Mouse (Mus musculus) Patski (cell line): ENCODE results near the gene Ifnb1. TPM values are rescaled to one million over a fixed set of nuclear protein-coding genes. Genes with fewer than 3 reads are reported as not detected.

Experiments
- ATAC-seq: fragments of 100-300 bp; one replicate; pipeline ENCODE4 v1.8.0; 2021
- CTCF ChIA-PET: fragments of 350-600 bp; sonication (Branson Sonifier 250); formaldehyde crosslinking; loops from one replicate; lab custom pipeline; 2022; ENCODE audit warnings: inconsistent platforms; lab: Charles Lee
- POLR2A ChIA-PET: fragments of 350-600 bp; sonication (Branson Sonifier 250); formaldehyde crosslinking; loops from one replicate; lab custom pipeline; 2022; ENCODE audit warnings: antibody characterized with exemption, inconsistent platforms; lab: Charles Lee
- DNase-seq: peaks from one replicate; pipeline ENCODE4 v3.0.0-alpha.2; 2011; ENCODE audit warnings: low read depth, low spot score
- H3K27me3 ChIP-seq: fragments of 371-371 bp; one replicate; pipeline ENCODE4 v1.5.1; 2021
- CTCF ChIP-seq: fragments of 100-300 bp; IDR thresholded peaks from one replicate; pipeline ENCODE4 v1.5.1; 2021
- in situ Hi-C: fragments of 300-500 bp; cut with MboI; formaldehyde crosslinking; loops from 3 replicates; pipeline ENCODE4 v1.11.1; 2018; ENCODE audit warnings: low pct_unique_long_range_greater_than_20kb, mixed read lengths
- polyA plus RNA-seq: library from polyadenylated mRNA; unstranded; gene quantifications from one replicate; pipeline ENCODE4 v1.2.3, GENCODE M21; 2021

Ifnb1 gene
- polyA plus RNA-seq, 1 experiment from 2014 or later: not detected

DNA sequence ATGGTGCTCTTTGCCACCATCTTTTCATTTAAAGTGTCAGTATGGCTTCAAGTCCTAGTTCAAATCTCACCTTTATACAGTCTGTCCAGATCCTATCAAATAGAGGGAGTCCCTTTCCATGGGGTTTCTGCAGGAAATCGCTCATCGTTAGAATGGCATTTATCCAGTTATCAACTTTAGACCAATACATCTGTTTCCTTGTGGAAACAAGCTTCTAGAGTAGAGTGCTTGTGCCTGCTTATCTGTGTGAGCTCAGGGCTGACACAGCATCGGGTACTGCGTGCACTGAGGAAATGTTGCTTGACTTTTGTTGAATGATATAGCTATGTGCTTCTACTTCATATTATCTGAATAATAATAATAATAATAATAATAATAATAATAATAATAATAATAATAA is 8.8 kb downstream of the Ifnb1 start:
- ATAC-seq (no peak), DNase-seq (no peak)
- no peak for TF ChIP-seq CTCF
- in situ Hi-C loops: no loop called here
- POLR2A ChIA-PET: no interaction called here
- CTCF ChIA-PET: interaction anchor here (0.6 to 2.2 kb wide), 17 partner anchors 9 to 156 kb away, joined by 3 to 9 read pairs (median 4); partner anchors contain the start of gene Ifnb1
- H3K27me3 ChIP-seq: no peaks in the 10 kb centered on the region

DNA sequence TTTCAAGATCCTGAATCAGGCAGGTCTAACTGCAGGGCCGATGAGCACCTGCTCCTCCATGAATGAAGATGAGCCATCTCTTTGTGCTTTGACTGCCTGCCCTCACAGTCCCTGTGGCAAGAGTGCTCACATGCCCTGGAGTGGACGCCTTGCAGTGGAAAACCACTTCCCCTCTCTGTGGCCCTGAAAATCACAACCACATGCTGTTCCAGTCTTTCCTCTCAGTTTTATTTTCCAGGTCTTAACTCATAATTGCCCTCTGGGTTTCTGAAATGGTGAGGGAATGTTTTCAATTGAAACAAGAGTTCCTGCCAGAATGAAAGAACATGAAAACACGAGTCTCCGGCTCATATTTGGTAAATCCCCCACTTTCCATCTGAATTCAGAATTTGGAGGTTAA is 18.8 kb downstream of the Ifnb1 start:
- in situ Hi-C loops: no loop called here

DNA sequence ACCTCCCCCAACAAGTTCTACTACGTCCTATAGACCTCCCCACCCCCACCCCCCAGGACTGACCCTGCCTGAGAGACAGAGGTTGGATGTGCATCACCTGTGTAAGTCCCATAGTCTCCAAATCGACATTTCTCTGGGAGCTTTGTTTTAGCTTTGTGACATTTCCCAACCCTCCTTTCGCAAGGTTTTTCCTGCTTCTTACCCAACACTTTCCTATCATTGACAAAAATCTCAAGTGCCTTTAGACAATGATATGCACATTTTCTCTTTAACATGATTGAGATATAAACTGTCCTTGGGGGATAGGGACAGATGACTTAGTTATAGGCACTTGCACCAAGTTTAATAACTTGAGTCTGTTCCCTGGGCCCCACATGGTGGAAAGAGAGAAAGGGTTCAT is 21.3 kb downstream of the Ifnb1 start:
- in situ Hi-C loops: no loop called here
- ATAC-seq (no peak), DNase-seq (no peak)
- no peak for TF ChIP-seq CTCF
- CTCF ChIA-PET: interaction anchor here (1.2 to 1.7 kb wide), 2 partner anchors 9 to 13 kb away, joined by 4 read pairs; no protein-coding TSS in a partner anchor
- H3K27me3 ChIP-seq: no peaks in the 10 kb centered on the region
- POLR2A ChIA-PET: interaction anchor here (1.1 kb wide), 1 partner anchor 62 kb away, joined by 3 read pairs; the partner anchor contains the start of gene Hacd4

More for the DNA sequence above, 18.8 kb downstream of the Ifnb1 start:
- ATAC-seq (no peak), DNase-seq (no peak)
- TF ChIP-seq CTCF: no peak
- no peaks in the 10 kb centered on the region for H3K27me3 ChIP-seq
- ChIA-PET CTCF (interaction anchor here (1.7 kb wide), 1 partner anchor 10 kb away, joined by 7 read pairs; no protein-coding TSS in a partner anchor), POLR2A (interaction anchor here (1.2 kb wide), 1 partner anchor 156 kb away, joined by 7 read pairs; no protein-coding TSS in a partner anchor)

DNA sequence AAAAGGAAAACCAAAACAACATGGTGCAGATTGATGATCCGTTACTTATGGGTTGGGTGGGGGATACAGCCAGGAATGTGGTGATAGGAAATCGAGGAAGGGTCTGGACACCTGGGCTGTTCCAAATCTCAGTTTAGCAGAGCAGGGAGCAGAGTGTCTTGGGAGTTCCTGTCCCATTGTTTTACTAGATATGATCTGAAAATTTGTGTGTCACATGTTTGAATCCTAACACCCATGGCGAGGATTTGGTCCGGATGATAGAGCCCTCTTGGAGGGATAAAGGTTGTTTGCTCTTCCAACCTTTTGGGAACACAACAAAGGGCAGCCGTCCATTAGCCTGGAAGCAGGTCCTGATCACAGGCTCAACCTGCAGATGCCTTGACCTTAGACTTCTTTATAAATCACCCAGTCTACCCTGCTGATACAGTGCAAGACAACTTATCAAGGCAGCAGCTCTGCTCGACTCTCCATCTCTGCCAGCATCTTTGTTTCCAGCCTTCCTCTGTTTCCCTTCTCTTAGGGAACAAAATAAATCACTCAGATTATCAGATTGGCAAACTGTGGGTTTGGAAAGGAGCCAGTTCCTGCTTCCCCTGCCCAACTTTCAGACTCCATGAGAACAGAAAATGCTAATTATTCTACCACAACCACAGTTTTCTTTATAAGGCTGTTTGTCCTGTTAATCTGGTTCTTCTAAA is 26.1 kb downstream of the Ifnb1 start:
- in situ Hi-C loops: no loop called here
- ATAC-seq (no peak), DNase-seq (no peak)
- no peak for TF ChIP-seq CTCF
- CTCF ChIA-PET: no interaction called here
- H3K27me3 ChIP-seq: no peaks in the 10 kb centered on the region
- POLR2A ChIA-PET: no interaction called here

DNA sequence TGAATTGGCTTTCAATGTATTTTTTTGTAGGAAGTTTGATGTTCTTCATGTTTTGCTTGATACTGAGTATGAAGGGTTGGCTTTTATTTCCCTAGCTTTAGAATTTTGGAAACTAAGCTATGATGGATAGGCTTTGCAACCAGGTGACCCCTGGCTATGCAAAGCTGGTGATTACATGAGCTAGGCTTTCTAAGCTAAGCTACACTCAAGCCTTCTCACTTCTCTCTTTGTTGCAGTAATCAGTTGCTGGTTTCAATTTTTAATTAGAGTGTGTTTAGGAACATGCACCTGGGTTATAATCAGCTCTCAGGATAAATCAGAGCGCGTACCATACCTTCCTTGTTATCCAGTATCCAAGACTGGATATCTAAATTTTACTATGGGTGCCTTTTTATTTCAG is 33.0 kb downstream of the Ifnb1 start:
- ChIA-PET POLR2A (no interaction called here), CTCF (interaction anchor here (1.4 kb wide), 1 partner anchor 25 kb away, joined by 7 read pairs; no protein-coding TSS in a partner anchor)
- ATAC-seq: no peak
- DNase-seq: no peak
- no peaks in the 10 kb centered on the region for H3K27me3 ChIP-seq
- no peak for TF ChIP-seq CTCF
- in situ Hi-C loops: no loop called here

DNA sequence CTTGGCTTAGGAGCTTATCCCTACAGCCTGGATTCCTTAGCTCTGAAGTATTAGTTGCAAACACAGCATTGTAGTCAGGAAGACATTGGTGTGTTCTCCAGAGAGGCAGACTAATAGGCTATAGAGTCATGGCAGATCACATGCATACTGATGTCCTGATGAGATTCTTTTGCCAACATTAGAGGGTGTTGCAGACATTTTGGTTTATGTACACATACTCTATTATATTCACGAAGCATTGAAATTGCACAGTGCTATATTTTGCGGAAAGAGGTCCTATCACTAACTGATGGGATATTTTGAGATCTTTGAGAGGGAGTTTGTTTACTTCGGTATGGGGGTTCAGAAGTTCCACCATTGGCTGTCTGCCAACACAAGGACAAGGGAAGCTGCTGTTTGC is 34.5 kb downstream of the Ifnb1 start:
- no peak for ATAC-seq
- DNase-seq: no peak
- ChIA-PET CTCF (interaction anchor here (1.3 kb wide), 1 partner anchor 24 kb away, joined by 3 read pairs; no protein-coding TSS in a partner anchor), POLR2A (no interaction called here)
- no peaks in the 10 kb centered on the region for H3K27me3 ChIP-seq
- in situ Hi-C loops: no loop called here
- no peak for TF ChIP-seq CTCF

DNA sequence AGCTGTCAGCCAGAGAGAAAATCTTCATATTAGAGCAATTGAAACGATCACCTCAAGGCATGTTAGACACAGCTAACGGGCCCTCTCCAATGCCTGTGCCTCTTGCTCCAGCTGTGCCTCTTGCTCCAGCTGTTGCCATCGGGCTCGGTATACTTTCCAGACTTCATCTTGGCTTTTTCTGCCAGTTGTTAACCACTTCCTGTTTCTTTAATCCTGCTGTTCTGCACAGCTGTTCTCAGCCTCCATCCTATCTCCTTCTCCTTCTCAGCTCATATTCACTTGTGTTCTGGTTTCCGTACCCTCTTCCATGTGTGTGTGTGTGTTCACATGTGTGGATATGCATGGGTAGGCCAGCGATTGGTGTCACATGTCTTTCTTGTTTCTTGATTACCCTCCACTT is 42.4 kb downstream of the Ifnb1 start:
- in situ Hi-C loops: no loop called here
- ATAC-seq (no peak), DNase-seq (no peak)
- POLR2A ChIA-PET: no interaction called here
- CTCF ChIA-PET: interaction anchor here (1.0 to 1.5 kb wide), 2 partner anchors 13 to 34 kb away, joined by 3 read pairs; no protein-coding TSS in a partner anchor
- TF ChIP-seq CTCF: no peak
- no peaks in the 10 kb centered on the region for H3K27me3 ChIP-seq

DNA sequence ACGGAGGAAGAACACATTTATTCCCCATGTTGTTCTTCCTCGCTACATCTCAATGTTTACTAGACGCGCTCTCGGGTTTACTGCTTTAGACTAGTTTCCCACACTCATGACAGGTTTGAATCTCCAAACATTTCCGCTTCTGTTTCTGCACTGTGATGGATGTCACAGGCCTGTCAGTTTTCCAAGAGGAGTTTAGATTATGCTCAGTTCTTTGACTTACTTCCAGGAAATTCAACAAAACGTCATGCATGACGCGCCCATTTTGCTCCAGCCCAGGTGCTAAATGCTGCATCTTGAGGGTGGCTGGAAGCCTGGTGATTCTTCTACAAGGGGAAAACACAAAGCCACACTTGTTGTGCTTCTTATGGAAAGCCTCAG is 43.8 kb downstream of the Ifnb1 start:
- TF ChIP-seq CTCF: no peak
- DNase-seq: no peak
- no peaks in the 10 kb centered on the region for H3K27me3 ChIP-seq
- in situ Hi-C loops: no loop called here
- ChIA-PET POLR2A (no interaction called here), CTCF (interaction anchor here (1.0 kb wide), 1 partner anchor 30 kb away, joined by 3 read pairs; no protein-coding TSS in a partner anchor)
- no peak for ATAC-seq

DNA sequence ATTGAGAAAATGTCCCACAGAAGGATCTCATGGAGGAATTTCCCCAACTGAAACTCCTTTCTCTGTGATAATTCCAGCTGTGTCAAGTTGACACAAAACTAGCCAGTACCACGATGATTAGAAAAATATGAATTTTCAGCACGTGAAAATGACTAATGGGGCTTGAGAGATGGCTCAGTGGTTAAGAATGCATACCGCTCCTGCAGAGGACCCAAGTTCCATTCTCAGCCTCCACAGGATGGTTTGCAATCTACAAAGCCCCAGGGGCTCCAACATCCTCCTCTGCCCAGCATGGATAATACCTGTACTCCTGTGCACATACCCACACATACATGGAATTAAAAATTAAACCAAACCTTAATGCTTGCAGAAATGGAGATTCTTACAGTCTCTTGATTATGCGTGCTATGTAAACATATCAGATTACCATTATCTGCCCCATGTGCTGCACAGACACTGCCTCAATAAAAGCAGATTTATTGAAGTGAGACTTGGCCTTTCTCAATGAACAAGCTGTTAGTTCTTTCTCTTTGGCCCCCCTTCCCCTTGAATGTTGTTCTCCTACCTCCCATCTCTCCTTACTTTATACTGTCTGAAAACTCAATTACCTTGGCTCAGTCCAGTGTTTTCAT is 44.3 kb downstream of the Ifnb1 start:
- no peak for DNase-seq
- POLR2A ChIA-PET: no interaction called here

DNA sequence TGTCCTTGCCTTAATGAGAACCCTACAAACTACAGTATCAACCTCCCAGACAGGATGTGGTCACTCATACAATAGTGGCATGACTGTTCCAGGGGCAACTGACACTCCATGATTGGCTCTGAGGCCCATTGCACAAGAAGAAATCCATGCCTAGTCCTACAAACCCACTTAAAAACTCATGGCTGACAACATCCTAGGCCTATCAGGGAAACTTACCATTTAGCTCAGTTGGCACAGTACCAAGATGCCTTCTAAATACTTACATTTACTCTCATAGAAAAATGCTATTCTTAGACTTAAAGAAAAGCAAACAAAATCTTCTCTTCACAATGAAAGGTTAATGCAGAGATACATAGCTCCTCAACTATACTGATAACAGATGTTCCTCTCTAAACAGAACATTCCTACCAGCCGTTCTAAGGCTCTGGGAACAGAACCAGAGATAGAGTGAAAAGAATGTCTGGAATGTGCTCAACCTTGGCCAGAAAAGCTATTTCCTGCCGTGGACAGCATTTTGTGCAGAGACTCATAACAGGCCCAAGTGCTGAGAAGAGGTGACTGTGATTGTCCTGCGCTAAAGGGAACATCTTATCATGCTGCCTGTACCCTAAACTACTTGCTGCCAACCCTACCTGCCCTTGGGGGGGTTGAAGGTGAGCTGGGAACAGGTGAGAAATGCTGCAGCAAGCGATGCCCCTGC is 45.9 kb downstream of the Ifnb1 start:
- DNase-seq: no peak
- CTCF ChIA-PET: interaction anchor here (1.0 to 1.8 kb wide), 4 partner anchors 11 to 106 kb away, joined by 3 to 6 read pairs (median 4); partner anchors contain the start of gene Ifnb1
- no peaks in the 10 kb centered on the region for H3K27me3 ChIP-seq
- POLR2A ChIA-PET: interaction anchor here (0.7 kb wide), 1 partner anchor 12 kb away, joined by 5 read pairs; no protein-coding TSS in a partner anchor
- peak; percentile 90 for ATAC-seq
- in situ Hi-C loops: no loop called here
- TF ChIP-seq CTCF: no peak

More for the DNA sequence above, 44.3 kb downstream of the Ifnb1 start:
- no peak for TF ChIP-seq CTCF
- peak; percentile 52 for ATAC-seq
- in situ Hi-C loops: no loop called here
- CTCF ChIA-PET: interaction anchor here (0.8 to 1.8 kb wide), 4 partner anchors 12 to 39 kb away, joined by 3 to 6 read pairs (median 4); partner anchors contain the start of gene Hacd4
- no peaks in the 10 kb centered on the region for H3K27me3 ChIP-seq
